In genomic region chr14:101055915-101056314, GRCm38 (mm10) we compare ENCODE assay signal across 8 mouse cellular contexts.
DNase-seq lines count a peak whose midpoint lies in the region; ATAC-seq and TF ChIP-seq lines count a peak whose summit lies in the region.

No protein-coding gene starts in this region.

- no peak overlapping the region for H3K9ac ChIP-seq in midbrain, embryonic 14.5 days (replicated peaks; ENCODE audit: low read length)
- H3K9ac ChIP-seq in midbrain, embryonic 11.5 days (ENCODE audit: low read length): no peak overlapping the region
- H3K9ac ChIP-seq in neural tube, embryonic 13.5 days: no peak overlapping the region

- no peaks in the 10 kb centered on the region for H3K4me1 ChIP-seq in midbrain, embryonic 14.5 days (ENCODE audit: control insufficient read depth, insufficient read depth, low read length)
- no peaks in the 10 kb centered on the region for H3K4me1 ChIP-seq in midbrain, embryonic 11.5 days (ENCODE audit: control insufficient read depth, insufficient read depth, low read length)
- peaks cover 4% of the 10 kb centered on the region; the same call in 1 of the 2 replicates for H3K4me1 ChIP-seq in neural tube, embryonic 13.5 days (replicated peaks)

- 43% methylated on average over 3 of the region's 3 CpGs for WGBS in midbrain, embryonic 14.5 days
- 50% methylated on average over 3 of the region's 3 CpGs for WGBS in midbrain, embryonic 11.5 days
- 28% methylated on average over 3 of the region's 3 CpGs for WGBS in neural tube, embryonic 13.5 days

- H3K36me3 ChIP-seq in midbrain, embryonic 14.5 days (ENCODE audit: control insufficient read depth, insufficient read depth, low read length): no peaks in the 10 kb centered on the region
- no peaks in the 10 kb centered on the region for H3K36me3 ChIP-seq in midbrain, embryonic 11.5 days (ENCODE audit: control insufficient read depth, insufficient read depth, low read length)
- H3K36me3 ChIP-seq in neural tube, embryonic 13.5 days: no peaks in the 10 kb centered on the region

- H3K27me3 ChIP-seq in midbrain, embryonic 14.5 days (ENCODE audit: control insufficient read depth, insufficient read depth, low read length): no peaks in the 10 kb centered on the region
- H3K27me3 ChIP-seq in midbrain, embryonic 11.5 days (ENCODE audit: control insufficient read depth, insufficient read depth, low read length): no peaks in the 10 kb centered on the region
- H3K27me3 ChIP-seq in neural tube, embryonic 13.5 days: no peaks in the 10 kb centered on the region

- ATAC-seq in midbrain, embryonic 14.5 days (ENCODE audit: low FRiP score, low TSS enrichment): no peak
- ATAC-seq in midbrain, embryonic 11.5 days (ENCODE audit: low FRiP score): no peak
- peak; percentile 53 to 79 for ATAC-seq in hematopoietic stem cell, adult 5-6 weeks (replicated peaks in 1 of 2; ENCODE audit: insufficient read depth in 1 of 2, low FRiP score in 2 of 2, low TSS enrichment in 1 of 2, low read depth in 1 of 2, poor library complexity in 2 of 2, severe bottlenecking in 2 of 2)
- ATAC-seq in neural tube, embryonic 13.5 days (ENCODE audit: low read depth): peak; percentile 61; the same call in 1 of the 2 replicates

- no peaks in the 10 kb centered on the region for H3K9me3 ChIP-seq in midbrain, embryonic 14.5 days (ENCODE audit: control insufficient read depth, low read length)
- H3K9me3 ChIP-seq in midbrain, embryonic 11.5 days (ENCODE audit: control insufficient read depth, low read length): no peaks in the 10 kb centered on the region
- H3K9me3 ChIP-seq in neural tube, embryonic 13.5 days: no peaks in the 10 kb centered on the region

- TF ChIP-seq CTCF in gastrocnemius, adult 2 months (IDR thresholded peaks at IDR 0.05): no peak

- intact Hi-C loops in gastrocnemius, adult 2 months (cut with DNase I): no loop called here

- H3K4me3 ChIP-seq in midbrain, embryonic 14.5 days (replicated peaks; ENCODE audit: low read depth, low read length): no peak overlapping the region
- no peak overlapping the region for H3K4me3 ChIP-seq in midbrain, embryonic 11.5 days (ENCODE audit: low read depth, low read length)
- H3K4me3 ChIP-seq in neural tube, embryonic 13.5 days: no peak overlapping the region
- H3K4me3 ChIP-seq in gastrocnemius, adult 2 months: no peak overlapping the region

- no peak overlapping the region for H3K4me2 ChIP-seq in midbrain, embryonic 14.5 days (ENCODE audit: low read length)
- H3K4me2 ChIP-seq in midbrain, embryonic 11.5 days: no peak overlapping the region
- no peak overlapping the region for H3K4me2 ChIP-seq in neural tube, embryonic 13.5 days

- no peak overlapping the region for H3K27ac ChIP-seq in midbrain, embryonic 14.5 days (replicated peaks; ENCODE audit: low read depth, low read length)
- no peak overlapping the region for H3K27ac ChIP-seq in midbrain, embryonic 11.5 days (ENCODE audit: low read depth, low read length)
- no peak overlapping the region for H3K27ac ChIP-seq in neural tube, embryonic 13.5 days (replicated peaks)
- no peak overlapping the region for H3K27ac ChIP-seq in gastrocnemius, adult 2 months

- DNase-seq in frontal cortex, postnatal 36 days (ENCODE audit: low spot score in 2 of 2): peak; percentile 3 to 13
- DNase-seq in frontal cortex, postnatal 25 days (ENCODE audit: low spot score in 2 of 2): no peak
- peak; percentile 44 for DNase-seq in midbrain, embryonic 14.5 days
- DNase-seq in midbrain, embryonic 11.5 days (ENCODE audit: low spot score, missing footprints): no peak
- no peak for DNase-seq in gastrocnemius, adult 2 months
- DNase-seq in thymus, adult 18-20 months: no peak

Comparison
In these comparisons a context has a peak if more than half of its experiments do, and no peak if none do; other contexts are left out.
1. DNase-seq: peak in frontal cortex, postnatal 36 days (2 of 2) and midbrain, embryonic 14.5 days (single experiment); none in frontal cortex, postnatal 25 days (0 of 2), midbrain, embryonic 11.5 days (single experiment), gastrocnemius, adult 2 months (single experiment) and thymus, adult 18-20 months (0 of 2).
2. ATAC-seq: peak in hematopoietic stem cell, adult 5-6 weeks (2 of 2) and neural tube, embryonic 13.5 days (single experiment); none in midbrain, embryonic 14.5 days (single experiment) and midbrain, embryonic 11.5 days (single experiment).